Mouse (Mus musculus) MEL (cell line): Measurements from ENCODE around the gene Matn4.

Experiments used
- CHD2 ChIP-seq: IDR thresholded peaks from 2 replicates; pipeline ENCODE4 v1.6.1; 2011; ENCODE audit warnings: low read length, improper control_type of control experiment
- CTCF ChIP-seq, 3 experiments: IDR thresholded peaks in 2 of 3; conservative IDR thresholded peaks in 1 of 3; 2 replicates each; pipeline ENCODE4 v1.5.1; 2011 to 2012; ENCODE audit warnings: low read length in 3 of 3, low read depth in 2 of 3, mild to moderate bottlenecking in 2 of 3, improper control_type of control experiment in 1 of 3, inconsistent platforms in 1 of 3, mixed read lengths in 1 of 3, moderate library complexity in 1 of 3; ENCODE audit not compliant: control insufficient read depth in 1 of 3, insufficient read depth in 1 of 3, poor library complexity in 1 of 3, severe bottlenecking in 1 of 3
- GABPA ChIP-seq: IDR thresholded peaks from 2 replicates; pipeline ENCODE4 v1.6.1; 2012; ENCODE audit warnings: low read depth, mild to moderate bottlenecking, inconsistent platforms, low read length, improper control_type of control experiment, moderate library complexity
- HCFC1 ChIP-seq: IDR thresholded peaks from 2 replicates; pipeline ENCODE4 v1.6.1; 2012; ENCODE audit warnings: low read depth, mild to moderate bottlenecking, inconsistent platforms, low read length, improper control_type of control experiment, moderate library complexity
- MXI1 ChIP-seq: IDR thresholded peaks from 2 replicates; pipeline ENCODE4 v1.6.1; 2011; ENCODE audit warnings: mild to moderate bottlenecking, low read depth, low read length, improper control_type of control experiment
- POLR2A ChIP-seq, 2 experiments: IDR thresholded peaks; 2 replicates each; pipeline ENCODE4 v1.6.1; 2011 to 2012; ENCODE audit warnings: low read length in 2 of 2, mild to moderate bottlenecking in 2 of 2, control low read depth in 1 of 2, improper control_type of control experiment in 1 of 2, low read depth in 1 of 2, moderate library complexity in 1 of 2; ENCODE audit not compliant: control insufficient read depth in 1 of 2, insufficient read depth in 1 of 2, poor library complexity in 1 of 2
- USF2 ChIP-seq, 2 experiments: IDR thresholded peaks; 2 replicates each; pipeline ENCODE4 v1.6.1; 2011 to 2012; ENCODE audit warnings: improper control_type of control experiment in 2 of 2, low read length in 2 of 2, borderline replicate concordance in 1 of 2, inconsistent platforms in 1 of 2, low read depth in 1 of 2, mild to moderate bottlenecking in 1 of 2; ENCODE audit not compliant: insufficient read depth in 1 of 2

GRCm38 (mm10) chr2:164432541-164433191 lies 27.7 kb upstream of the Matn4 start:
- TF ChIP-seq POLR2A (IDR thresholded peaks at IDR 0.05; ENCODE audit: control insufficient read depth in 1 of 2, insufficient read depth in 1 of 2, low read depth in 1 of 2, low read length in 2 of 2, poor library complexity in 1 of 2) (no peak), USF2 (IDR thresholded peaks at IDR 0.05; ENCODE audit: borderline replicate concordance in 1 of 2, insufficient read depth in 1 of 2, low read depth in 1 of 2, low read length in 2 of 2) (no peak), HCFC1 (no peak), CTCF (IDR thresholded peaks at IDR 0.05 in 2 of 3, conservative IDR thresholded peaks at IDR 0.05 in 1 of 3; ENCODE audit: control insufficient read depth in 1 of 3, insufficient read depth in 1 of 3, low read depth in 2 of 3, low read length in 3 of 3, poor library complexity in 1 of 3, severe bottlenecking in 1 of 3) (no peak), CHD2 (no peak), MXI1 (no peak), GABPA (no peak)
